17 mouse cellular contexts compared by ENCODE assay signal in genomic region chr1:57408994-57409393, GRCm38 (mm10). TPM values are rescaled to one million over a fixed set of nuclear protein-coding genes. Genes with fewer than 3 reads are reported as not detected.
A peak's percentile ranks its signal among the peaks of the same experiment; 100 is the strongest.
DNase-seq lines count a peak whose midpoint lies in the region; ATAC-seq lines count a peak whose summit lies in the region.
"Had no signal": no experiment of that assay in that cellular context is flagged by ENCODE, and none has a peak within 500 bp of the region (broad histone marks: within the 10 kb centered on the region; RNA-seq: fewer than 3 reads in every experiment).

No protein-coding gene starts in this region.

- 87% methylated on average over 2 of the region's 2 CpGs for WGBS in kidney, embryonic 14.5 days
- WGBS in midbrain, embryonic 14.5 days, result 90% methylated on average over 2 of the region's 2 CpGs
- 94% methylated on average over 2 of the region's 2 CpGs for WGBS in midbrain, embryonic 13.5 days
- WGBS in hindbrain, embryonic 14.5 days, result 96% methylated on average over 2 of the region's 2 CpGs
- 53% methylated on average over 2 of the region's 2 CpGs for WGBS in liver, embryonic 13.5 days (ENCODE audit: insufficient replicate concordance)

- H3K4me2 ChIP-seq in kidney, embryonic 14.5 days (replicated peaks; ENCODE audit: low read depth, low read length), result peak overlapping the region; percentile 68
- H3K4me2 ChIP-seq in midbrain, embryonic 14.5 days (ENCODE audit: low read length), result 0 out of 2 replicates have a peak overlapping the region, but pooled peaks have one; percentile 18
- no peak overlapping the region for H3K4me2 ChIP-seq in midbrain, embryonic 13.5 days (replicated peaks)
- peak overlapping the region; percentile 19 for H3K4me2 ChIP-seq in hindbrain, embryonic 14.5 days (replicated peaks)
- H3K4me2 ChIP-seq in liver, embryonic 13.5 days, result peak overlapping the region; percentile 8; the same call in 1 of the 2 replicates

- no peak overlapping the region for H3K27ac ChIP-seq in kidney, embryonic 14.5 days (ENCODE audit: low read depth, low read length)
- H3K27ac ChIP-seq in midbrain, embryonic 14.5 days (replicated peaks; ENCODE audit: low read depth, low read length), result no peak overlapping the region
- H3K27ac ChIP-seq in midbrain, embryonic 13.5 days, result no peak overlapping the region
- no peak overlapping the region for H3K27ac ChIP-seq in hindbrain, embryonic 14.5 days
- no peak overlapping the region for H3K27ac ChIP-seq in liver, embryonic 13.5 days
- H3K27ac ChIP-seq: forebrain, embryonic 15.5 days; left cerebral cortex, adult 2 months; neural tube, embryonic 12.5 days had no signal

- H3K36me3 ChIP-seq in kidney, embryonic 14.5 days (ENCODE audit: control insufficient read depth, insufficient read depth, low read length), result peaks cover 24% of the 10 kb centered on the region
- H3K36me3 ChIP-seq in midbrain, embryonic 14.5 days (ENCODE audit: control insufficient read depth, insufficient read depth, low read length), result peaks cover 24% of the 10 kb centered on the region
- peaks cover 26% of the 10 kb centered on the region for H3K36me3 ChIP-seq in midbrain, embryonic 13.5 days
- H3K36me3 ChIP-seq in hindbrain, embryonic 14.5 days (replicated peaks; ENCODE audit: control insufficient read depth, insufficient read depth), result peaks cover 28% of the 10 kb centered on the region
- H3K36me3 ChIP-seq in liver, embryonic 13.5 days, result peaks cover 25% of the 10 kb centered on the region

- ATAC-seq in kidney, embryonic 14.5 days (ENCODE audit: low FRiP score, low TSS enrichment), result no peak
- ATAC-seq in midbrain, embryonic 14.5 days (ENCODE audit: low FRiP score, low TSS enrichment), result no peak
- no peak for ATAC-seq in midbrain, embryonic 13.5 days
- ATAC-seq in hindbrain, embryonic 14.5 days (ENCODE audit: low FRiP score), result no peak
- ATAC-seq in liver, embryonic 13.5 days (ENCODE audit: low read depth), result no peak
- no peak for ATAC-seq in cerebellum, adult (ENCODE audit: insufficient number of reproducible peaks, low FRiP score, low TSS enrichment)
- ATAC-seq: forebrain, embryonic 15.5 days; lung, postnatal 0 days had no signal

- no peaks in the 10 kb centered on the region for H3K27me3 ChIP-seq in kidney, embryonic 14.5 days (ENCODE audit: control insufficient read depth, insufficient read depth, low read length)
- H3K27me3 ChIP-seq in midbrain, embryonic 14.5 days (ENCODE audit: control insufficient read depth, insufficient read depth, low read length), result no peaks in the 10 kb centered on the region
- H3K27me3 ChIP-seq in midbrain, embryonic 13.5 days, result no peaks in the 10 kb centered on the region
- H3K27me3 ChIP-seq in hindbrain, embryonic 14.5 days (ENCODE audit: control insufficient read depth, insufficient read depth, low read length), result no peaks in the 10 kb centered on the region
- no peaks in the 10 kb centered on the region for H3K27me3 ChIP-seq in liver, embryonic 13.5 days
- H3K27me3 ChIP-seq: forebrain, embryonic 15.5 days; neural tube, embryonic 12.5 days had no signal

- no peaks in the 10 kb centered on the region for H3K9me3 ChIP-seq in kidney, embryonic 14.5 days (ENCODE audit: control insufficient read depth, low read length)
- no peaks in the 10 kb centered on the region for H3K9me3 ChIP-seq in midbrain, embryonic 14.5 days (ENCODE audit: control insufficient read depth, low read length)
- H3K9me3 ChIP-seq in midbrain, embryonic 13.5 days, result no peaks in the 10 kb centered on the region
- H3K9me3 ChIP-seq in hindbrain, embryonic 14.5 days (ENCODE audit: control insufficient read depth, low read length), result no peaks in the 10 kb centered on the region
- no peaks in the 10 kb centered on the region for H3K9me3 ChIP-seq in liver, embryonic 13.5 days (replicated peaks)
- H3K9me3 ChIP-seq: forebrain, embryonic 15.5 days; neural tube, embryonic 12.5 days had no signal

- H3K4me1 ChIP-seq in kidney, embryonic 14.5 days (ENCODE audit: control insufficient read depth, insufficient read depth, low read length), result peaks cover 15% of the 10 kb centered on the region; the same call in 1 of the 2 replicates
- peaks cover 26% of the 10 kb centered on the region for H3K4me1 ChIP-seq in midbrain, embryonic 14.5 days (ENCODE audit: control insufficient read depth, insufficient read depth, low read length)
- H3K4me1 ChIP-seq in midbrain, embryonic 13.5 days (replicated peaks), result peaks cover 29% of the 10 kb centered on the region
- peaks cover 27% of the 10 kb centered on the region for H3K4me1 ChIP-seq in hindbrain, embryonic 14.5 days (replicated peaks; ENCODE audit: control insufficient read depth, insufficient read depth, low read length)
- H3K4me1 ChIP-seq in liver, embryonic 13.5 days (replicated peaks), result peaks cover 32% of the 10 kb centered on the region

- no peak for DNase-seq in kidney, adult 9 months
- no peak for DNase-seq in midbrain, embryonic 14.5 days
- no peak for DNase-seq in hindbrain, embryonic 14.5 days (ENCODE audit: low spot score)
- no peak for DNase-seq in liver, embryonic 13.5 days
- DNase-seq: cerebellum, postnatal 10 days; embryo, embryonic 11 days; kidney, adult 8-10 months; right cerebral cortex, postnatal 25 days; thymus, postnatal 36 days had no signal

- no peak overlapping the region for H3K9ac ChIP-seq in kidney, embryonic 14.5 days (ENCODE audit: low read depth, low read length)
- no peak overlapping the region for H3K9ac ChIP-seq in midbrain, embryonic 14.5 days (replicated peaks; ENCODE audit: low read length)
- no peak overlapping the region for H3K9ac ChIP-seq in midbrain, embryonic 13.5 days (replicated peaks)
- no peak overlapping the region for H3K9ac ChIP-seq in hindbrain, embryonic 14.5 days
- no peak overlapping the region for H3K9ac ChIP-seq in liver, embryonic 13.5 days
- H3K9ac ChIP-seq: forebrain, embryonic 15.5 days; neural tube, embryonic 12.5 days had no signal

- no peak overlapping the region for H3K4me3 ChIP-seq in kidney, embryonic 14.5 days (ENCODE audit: low read length)
- no peak overlapping the region for H3K4me3 ChIP-seq in midbrain, embryonic 14.5 days (replicated peaks; ENCODE audit: low read depth, low read length)
- no peak overlapping the region for H3K4me3 ChIP-seq in midbrain, embryonic 13.5 days (replicated peaks)
- no peak overlapping the region for H3K4me3 ChIP-seq in hindbrain, embryonic 14.5 days (replicated peaks; ENCODE audit: low read length)
- H3K4me3 ChIP-seq in liver, embryonic 13.5 days (replicated peaks), result no peak overlapping the region
- H3K4me3 ChIP-seq: erythroblast, embryonic 14.5 days; forebrain, embryonic 15.5 days; left cerebral cortex, adult 2 months; neural tube, embryonic 12.5 days had no signal

RNA-seq across cellular contexts. Expression of gene Tyw5, which starts 2.1 kb away (rescaled TPM):
- polyA plus RNA-seq in kidney, embryonic 14.5 days (2014; fragmentation: Nextera tagmentation; extraction: Ambion mirVana), result 24.8 and 30.2 TPM in 2 replicates
- 19.8 and 23.8 TPM in 2 replicates for polyA plus RNA-seq in midbrain, embryonic 14.5 days (2014; fragmentation: Nextera tagmentation; extraction: Ambion mirVana)
- polyA plus RNA-seq in midbrain, embryonic 13.5 days (2015; fragmentation: Nextera tagmentation; extraction: Ambion mirVana), result 20.1 and 25.4 TPM in 2 replicates
- 20.9 and 28.9 TPM in 2 replicates for polyA plus RNA-seq in hindbrain, embryonic 14.5 days (2014; fragmentation: Nextera tagmentation; extraction: Ambion mirVana)
- polyA plus RNA-seq in liver, embryonic 13.5 days (2015; fragmentation: Nextera tagmentation; extraction: Ambion mirVana), result 17.3 and 21.7 TPM in 2 replicates

RNA-seq across cellular contexts. Expression of gene Maip1, which starts 2.9 kb away (rescaled TPM):
- polyA plus RNA-seq in kidney, embryonic 14.5 days (2014; fragmentation: Nextera tagmentation; extraction: Ambion mirVana), result 21.1 and 21.2 TPM in 2 replicates
- 16.1 and 17.5 TPM in 2 replicates for polyA plus RNA-seq in midbrain, embryonic 14.5 days (2014; fragmentation: Nextera tagmentation; extraction: Ambion mirVana)
- polyA plus RNA-seq in midbrain, embryonic 13.5 days (2015; fragmentation: Nextera tagmentation; extraction: Ambion mirVana), result 18.6 and 19.1 TPM in 2 replicates
- 14.9 and 16.0 TPM in 2 replicates for polyA plus RNA-seq in hindbrain, embryonic 14.5 days (2014; fragmentation: Nextera tagmentation; extraction: Ambion mirVana)
- polyA plus RNA-seq in liver, embryonic 13.5 days (2015; fragmentation: Nextera tagmentation; extraction: Ambion mirVana), result 11.1 and 12.6 TPM in 2 replicates

RNA-seq across cellular contexts. Expression of gene 1700066M21Rik, which starts 31.6 kb away (rescaled TPM):
- polyA plus RNA-seq in kidney, embryonic 14.5 days (2014; fragmentation: Nextera tagmentation; extraction: Ambion mirVana), result 10.9 and 12.8 TPM in 2 replicates
- 20.9 and 21.4 TPM in 2 replicates for polyA plus RNA-seq in midbrain, embryonic 14.5 days (2014; fragmentation: Nextera tagmentation; extraction: Ambion mirVana)
- 14.1 and 14.3 TPM in 2 replicates for polyA plus RNA-seq in midbrain, embryonic 13.5 days (2015; fragmentation: Nextera tagmentation; extraction: Ambion mirVana)
- 23.1 and 28.8 TPM in 2 replicates for polyA plus RNA-seq in hindbrain, embryonic 14.5 days (2014; fragmentation: Nextera tagmentation; extraction: Ambion mirVana)
- polyA plus RNA-seq in liver, embryonic 13.5 days (2015; fragmentation: Nextera tagmentation; extraction: Ambion mirVana), result 8.9 and 11.6 TPM in 2 replicates
